Mouse (Mus musculus) kidney, adult 2 months (tissue): ENCODE measurements around the gene F11.
A peak's percentile ranks its signal among the peaks of the same experiment; 100 is the strongest.

Experiments used
- CTCF ChIP-seq: fragments of 200-500 bp; conservative IDR thresholded peaks from 2 replicates; pipeline ENCODE4 v1.5.1; 2011; ENCODE audit warnings: low read depth, mild to moderate bottlenecking, control low read depth, low read length, moderate library complexity, mixed read lengths; ENCODE audit not compliant: insufficient read depth, insufficient read length
- POLR2A ChIP-seq: fragments of 200-500 bp; IDR thresholded peaks from one replicate; pipeline ENCODE4 v1.6.1; 2011; ENCODE audit warnings: low read depth, low read length, control low read depth

DNA sequence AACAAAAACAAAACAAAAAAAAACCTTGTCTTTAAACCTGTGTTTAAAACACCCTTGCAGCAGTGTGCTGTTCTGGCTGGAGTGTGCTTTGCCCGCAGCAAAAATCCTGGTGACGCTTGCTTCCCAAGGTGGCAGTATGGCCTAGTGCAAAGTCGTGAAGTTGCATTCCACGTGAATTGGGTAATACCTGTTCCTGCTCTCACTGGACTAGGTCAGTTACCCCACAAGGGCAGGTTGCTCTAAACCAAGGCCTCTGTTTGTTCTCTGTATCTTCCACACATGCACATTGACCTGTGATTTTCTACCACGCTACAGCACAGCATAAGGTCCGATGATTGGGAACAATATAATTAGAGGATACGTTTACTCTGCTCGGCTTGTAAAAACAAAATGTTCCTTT, 19.8 kb upstream of the F11 start:
- TF ChIP-seq POLR2A = no peak
- TF ChIP-seq CTCF = peak; percentile 16; the same call in 1 of the 2 replicates
